Mouse (Mus musculus): ENCODE measurements at regions not wholly inside any gene's neighbourhood (a gene's known extent, or its start where the extent isn't known, plus 50 kb on each side); places are given as distances from the start of the nearest gene placed in this dataset.

DNA sequence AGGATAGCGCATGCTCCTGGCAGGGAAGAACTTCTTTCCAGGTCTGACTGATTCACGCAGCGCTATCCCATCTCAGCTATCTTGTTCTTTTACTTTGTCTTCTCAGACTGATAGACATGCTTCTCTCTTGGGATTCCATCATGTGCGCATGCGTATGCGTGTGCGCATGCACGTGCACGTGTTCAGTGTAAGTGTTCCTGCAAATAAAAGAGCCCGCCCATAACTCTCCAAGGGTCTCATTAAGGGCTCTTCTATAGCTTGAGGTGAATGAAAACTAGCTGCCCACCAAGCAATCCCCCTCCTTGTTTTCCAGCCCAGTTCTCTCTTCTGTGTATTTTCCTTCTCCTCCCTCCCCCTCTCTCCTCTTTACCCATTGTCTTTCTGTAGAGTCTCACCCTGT, 258.5 kb downstream of the CK137956 start:
- no peak for TF ChIP-seq CTCF (IDR thresholded peaks at IDR 0.05; ENCODE audit: low read depth)
- no peaks in the 10 kb centered on the region for H3K36me3 ChIP-seq (ENCODE audit: insufficient read depth)
- no peak overlapping the region for H3K4me2 ChIP-seq
- no peaks in the 10 kb centered on the region for H3K9me3 ChIP-seq (ENCODE audit: low read depth, low read length)
- no peak for DNase-seq
- WGBS: 86% methylated on average over 10 of the region's 10 CpGs
- no peak for ATAC-seq (ENCODE audit: insufficient read depth)
- no peaks in the 10 kb centered on the region for H3K27me3 ChIP-seq (ENCODE audit: insufficient read depth, low read length)
- H3K4me3 ChIP-seq (ENCODE audit: low read depth, low read length): no peak overlapping the region
- H3K27ac ChIP-seq (ENCODE audit: low read depth): no peak overlapping the region
- H3K4me1 ChIP-seq (ENCODE audit: insufficient read depth): no peaks in the 10 kb centered on the region
- no peak overlapping the region for H3K9ac ChIP-seq

DNA sequence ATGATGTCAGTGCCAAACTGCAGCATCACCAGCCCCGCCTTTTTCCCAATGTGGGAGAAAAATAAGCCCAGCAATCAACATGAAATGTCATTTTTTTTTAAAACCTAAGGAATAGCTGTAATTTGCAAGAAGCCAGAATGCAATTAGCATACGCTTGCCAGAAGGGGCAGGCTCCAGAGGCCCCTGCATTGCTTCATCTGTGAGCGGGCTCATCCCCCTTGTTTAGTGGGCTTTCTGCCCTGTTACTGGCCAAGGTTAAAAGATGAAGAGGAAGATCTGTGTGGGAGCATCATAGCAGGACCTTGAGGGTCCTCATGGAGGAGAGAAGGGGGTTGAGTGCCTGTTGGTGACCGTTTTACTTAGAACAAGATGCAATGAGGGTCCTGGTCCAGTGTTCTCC, 259.9 kb downstream of the CK137956 start:
- DNase-seq (no peak), ATAC-seq (ENCODE audit: insufficient read depth) (no peak)
- TF ChIP-seq CTCF (IDR thresholded peaks at IDR 0.05; ENCODE audit: low read depth): no peak
- Histone ChIP-seq H3K27ac (ENCODE audit: low read depth) (no peak overlapping the region), H3K9ac (no peak overlapping the region), H3K4me2 (no peak overlapping the region), H3K36me3 (ENCODE audit: insufficient read depth) (no peaks in the 10 kb centered on the region), H3K27me3 (ENCODE audit: insufficient read depth, low read length) (no peaks in the 10 kb centered on the region), H3K4me1 (ENCODE audit: insufficient read depth) (no peaks in the 10 kb centered on the region), H3K4me3 (ENCODE audit: low read depth, low read length) (no peak overlapping the region), H3K9me3 (ENCODE audit: low read depth, low read length) (no peaks in the 10 kb centered on the region)
- WGBS: 69% methylated on average over 4 of the region's 4 CpGs

DNA sequence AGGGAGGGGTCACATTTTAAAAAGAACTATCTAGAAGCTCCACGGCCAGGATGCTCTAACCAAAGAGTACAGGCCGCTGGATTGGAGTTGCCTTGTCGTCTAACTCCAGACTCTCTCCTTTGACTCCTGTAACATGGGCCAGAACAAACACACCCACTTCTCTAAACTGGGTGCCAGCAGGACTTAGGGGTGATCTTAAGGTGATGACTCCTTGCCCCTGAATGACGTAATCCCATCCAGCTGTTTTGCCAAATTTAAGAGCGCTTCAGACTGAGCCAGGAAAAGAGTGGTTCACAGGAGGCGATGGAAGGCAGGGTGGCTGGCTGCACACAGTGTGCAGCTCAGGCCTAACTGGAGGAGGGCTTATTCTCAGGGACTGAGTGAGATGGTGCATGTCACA, 261.0 kb downstream of the CK137956 start:
- Histone ChIP-seq H3K27me3 (ENCODE audit: insufficient read depth, low read length) (no peaks in the 10 kb centered on the region), H3K9me3 (ENCODE audit: low read depth, low read length) (no peaks in the 10 kb centered on the region), H3K4me1 (ENCODE audit: insufficient read depth) (no peaks in the 10 kb centered on the region), H3K36me3 (ENCODE audit: insufficient read depth) (no peaks in the 10 kb centered on the region), H3K27ac (ENCODE audit: low read depth) (no peak overlapping the region), H3K9ac (no peak overlapping the region), H3K4me2 (no peak overlapping the region), H3K4me3 (ENCODE audit: low read depth, low read length) (no peak overlapping the region)
- 80% methylated on average over 6 of the region's 6 CpGs for WGBS
- no peak for TF ChIP-seq CTCF (IDR thresholded peaks at IDR 0.05; ENCODE audit: low read depth)
- DNase-seq (no peak), ATAC-seq (ENCODE audit: insufficient read depth) (no peak)

DNA sequence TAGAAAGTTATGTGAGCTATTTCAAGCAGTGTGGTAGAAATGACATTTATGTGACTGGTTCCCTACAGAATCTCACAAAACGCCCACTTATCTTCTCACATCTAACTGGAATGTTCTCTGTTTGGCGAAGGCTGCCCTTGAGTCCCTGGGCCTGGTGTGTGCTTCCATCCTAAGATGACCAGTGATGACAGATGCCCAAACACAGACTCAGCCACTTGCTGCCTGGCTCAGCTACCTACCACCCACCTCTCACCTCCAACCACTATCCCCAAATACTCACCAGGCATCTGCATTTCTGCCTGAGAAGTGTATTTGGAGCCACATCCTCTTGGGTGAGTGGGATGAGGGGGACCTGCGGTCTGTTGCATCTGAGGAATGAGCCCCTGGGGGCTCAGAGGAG, 262.6 kb downstream of the CK137956 start:
- WGBS: 43% methylated on average over 3 of the region's 3 CpGs
- DNase-seq (no peak), ATAC-seq (ENCODE audit: insufficient read depth) (no peak)
- Histone ChIP-seq H3K27me3 (ENCODE audit: insufficient read depth, low read length) (no peaks in the 10 kb centered on the region), H3K36me3 (ENCODE audit: insufficient read depth) (no peaks in the 10 kb centered on the region), H3K9ac (no peak overlapping the region), H3K9me3 (ENCODE audit: low read depth, low read length) (no peaks in the 10 kb centered on the region), H3K4me1 (ENCODE audit: insufficient read depth) (no peaks in the 10 kb centered on the region), H3K4me2 (no peak overlapping the region), H3K27ac (ENCODE audit: low read depth) (no peak overlapping the region), H3K4me3 (ENCODE audit: low read depth, low read length) (no peak overlapping the region)
- no peak for TF ChIP-seq CTCF (IDR thresholded peaks at IDR 0.05; ENCODE audit: low read depth)

DNA sequence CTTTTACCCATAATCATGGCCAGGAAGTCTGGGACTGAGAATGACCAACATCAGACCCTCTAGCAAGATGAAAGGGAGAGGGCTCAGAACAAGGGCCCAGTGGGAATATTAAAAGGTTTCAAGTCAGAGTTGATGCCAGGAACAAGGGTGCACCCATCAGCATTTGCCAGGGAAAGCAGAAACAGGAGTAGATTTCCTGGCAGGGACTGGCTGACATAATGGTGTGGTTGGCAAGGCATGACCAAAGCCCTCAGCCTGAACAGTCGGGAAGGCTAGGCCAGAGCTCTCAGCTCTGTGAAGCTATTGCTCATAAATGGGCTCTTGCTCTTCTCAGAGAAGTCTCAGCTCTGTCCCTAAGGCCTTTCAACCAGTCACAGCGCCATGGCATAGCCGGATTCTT, 263.6 kb downstream of the CK137956 start:
- Histone ChIP-seq H3K9ac (no peak overlapping the region), H3K4me3 (ENCODE audit: low read depth, low read length) (no peak overlapping the region), H3K27ac (ENCODE audit: low read depth) (no peak overlapping the region), H3K9me3 (ENCODE audit: low read depth, low read length) (no peaks in the 10 kb centered on the region), H3K36me3 (ENCODE audit: insufficient read depth) (no peaks in the 10 kb centered on the region), H3K4me2 (no peak overlapping the region), H3K27me3 (ENCODE audit: insufficient read depth, low read length) (no peaks in the 10 kb centered on the region), H3K4me1 (ENCODE audit: insufficient read depth) (no peaks in the 10 kb centered on the region)
- no peak for TF ChIP-seq CTCF (IDR thresholded peaks at IDR 0.05; ENCODE audit: low read depth)
- ATAC-seq (ENCODE audit: insufficient read depth) (no peak), DNase-seq (no peak)
- WGBS: 82% methylated on average over 3 of the region's 3 CpGs

DNA sequence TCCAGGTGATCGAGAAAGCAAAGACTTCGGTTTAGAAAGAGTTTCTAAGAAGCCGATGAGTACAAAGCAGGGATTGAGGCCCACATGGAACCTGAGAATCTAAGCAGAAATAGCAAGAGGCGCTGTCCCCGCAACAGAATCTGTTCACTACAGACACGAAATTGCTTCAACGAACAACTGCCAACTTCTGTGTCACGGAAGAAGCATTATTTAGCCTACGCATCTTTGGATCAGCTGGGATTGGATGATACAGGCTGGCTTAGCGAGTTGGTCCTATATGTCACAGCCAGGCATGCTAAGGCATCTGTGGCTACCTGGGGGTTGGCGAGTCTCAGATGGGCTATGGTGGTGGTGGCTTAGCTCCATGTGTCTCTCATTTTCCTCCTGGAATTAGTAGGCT, 269.1 kb downstream of the CK137956 start:
- no peak overlapping the region for H3K4me3 ChIP-seq (ENCODE audit: low read depth, low read length)
- WGBS: 89% methylated on average over 11 of the region's 11 CpGs
- no peak overlapping the region for H3K27ac ChIP-seq (ENCODE audit: low read depth)
- no peak overlapping the region for H3K9ac ChIP-seq
- TF ChIP-seq CTCF (IDR thresholded peaks at IDR 0.05; ENCODE audit: low read depth): no peak
- no peak overlapping the region for H3K4me2 ChIP-seq
- H3K9me3 ChIP-seq (ENCODE audit: low read depth, low read length): no peaks in the 10 kb centered on the region
- H3K27me3 ChIP-seq (ENCODE audit: insufficient read depth, low read length): no peaks in the 10 kb centered on the region
- H3K4me1 ChIP-seq (ENCODE audit: insufficient read depth): no peaks in the 10 kb centered on the region
- DNase-seq (no peak), ATAC-seq (ENCODE audit: insufficient read depth) (no peak)
- no peaks in the 10 kb centered on the region for H3K36me3 ChIP-seq (ENCODE audit: insufficient read depth)

DNA sequence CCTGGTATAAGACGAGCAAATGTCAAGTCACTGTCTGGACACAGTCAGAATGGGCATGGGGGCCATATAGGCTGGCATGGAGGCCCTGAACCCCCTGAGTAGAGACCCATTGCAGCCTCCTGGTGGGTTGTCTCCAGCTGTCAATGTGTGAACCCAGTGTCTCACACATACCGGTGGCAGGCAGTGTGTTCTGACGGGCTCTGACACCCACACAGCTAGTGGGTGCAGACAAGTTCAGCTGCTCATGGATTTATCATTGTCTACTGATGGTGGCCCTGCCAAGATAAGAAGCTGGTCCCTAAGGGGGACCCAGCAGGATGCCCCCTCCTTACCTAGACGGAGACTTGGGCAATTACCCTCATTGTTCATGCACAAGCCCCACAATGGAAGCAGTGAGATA, 280.8 kb downstream of the CK137956 start:
- Histone ChIP-seq H3K27me3 (ENCODE audit: insufficient read depth, low read length) (no peaks in the 10 kb centered on the region), H3K4me1 (ENCODE audit: insufficient read depth) (no peaks in the 10 kb centered on the region), H3K9me3 (ENCODE audit: low read depth, low read length) (no peaks in the 10 kb centered on the region), H3K4me3 (ENCODE audit: low read depth, low read length) (no peak overlapping the region), H3K9ac (no peak overlapping the region), H3K4me2 (no peak overlapping the region), H3K36me3 (ENCODE audit: insufficient read depth) (no peaks in the 10 kb centered on the region), H3K27ac (ENCODE audit: low read depth) (no peak overlapping the region)
- no peak for TF ChIP-seq CTCF (IDR thresholded peaks at IDR 0.05; ENCODE audit: low read depth)
- 45% methylated on average over 4 of the region's 4 CpGs for WGBS
- no peak for DNase-seq
- no peak for ATAC-seq (ENCODE audit: insufficient read depth)

DNA sequence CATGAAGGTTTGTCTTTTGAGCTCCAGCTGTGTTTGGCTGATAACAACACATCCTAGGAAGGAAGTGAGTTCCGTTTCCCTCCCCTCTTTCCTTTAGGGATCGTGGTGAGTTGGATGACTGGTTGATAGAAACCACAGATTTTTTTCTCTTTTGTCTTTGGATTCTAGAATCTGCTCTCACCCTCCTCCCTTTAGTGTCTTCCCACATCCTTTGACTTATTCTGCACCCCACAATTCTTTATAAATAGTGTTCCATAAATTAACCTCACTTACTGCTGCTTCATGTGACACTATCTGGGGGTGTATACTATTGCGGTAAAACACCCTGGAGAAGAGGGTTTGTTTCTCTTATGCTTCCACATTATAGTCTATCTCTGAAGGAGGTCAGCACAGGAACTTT, 285.7 kb downstream of the CK137956 start:
- H3K4me3 ChIP-seq (ENCODE audit: low read depth, low read length): no peak overlapping the region
- ATAC-seq (ENCODE audit: insufficient read depth) (no peak), DNase-seq (no peak)
- H3K4me2 ChIP-seq: no peak overlapping the region
- H3K9me3 ChIP-seq (ENCODE audit: low read depth, low read length): no peaks in the 10 kb centered on the region
- no peaks in the 10 kb centered on the region for H3K27me3 ChIP-seq (ENCODE audit: insufficient read depth, low read length)
- WGBS: 50% methylated on average over 3 of the region's 3 CpGs
- no peak overlapping the region for H3K27ac ChIP-seq (ENCODE audit: low read depth)
- H3K36me3 ChIP-seq (ENCODE audit: insufficient read depth): no peaks in the 10 kb centered on the region
- H3K9ac ChIP-seq: no peak overlapping the region
- no peak for TF ChIP-seq CTCF (IDR thresholded peaks at IDR 0.05; ENCODE audit: low read depth)
- H3K4me1 ChIP-seq (ENCODE audit: insufficient read depth): no peaks in the 10 kb centered on the region
